8 mouse cellular contexts compared by ENCODE assay signal in the genomic region with DNA sequence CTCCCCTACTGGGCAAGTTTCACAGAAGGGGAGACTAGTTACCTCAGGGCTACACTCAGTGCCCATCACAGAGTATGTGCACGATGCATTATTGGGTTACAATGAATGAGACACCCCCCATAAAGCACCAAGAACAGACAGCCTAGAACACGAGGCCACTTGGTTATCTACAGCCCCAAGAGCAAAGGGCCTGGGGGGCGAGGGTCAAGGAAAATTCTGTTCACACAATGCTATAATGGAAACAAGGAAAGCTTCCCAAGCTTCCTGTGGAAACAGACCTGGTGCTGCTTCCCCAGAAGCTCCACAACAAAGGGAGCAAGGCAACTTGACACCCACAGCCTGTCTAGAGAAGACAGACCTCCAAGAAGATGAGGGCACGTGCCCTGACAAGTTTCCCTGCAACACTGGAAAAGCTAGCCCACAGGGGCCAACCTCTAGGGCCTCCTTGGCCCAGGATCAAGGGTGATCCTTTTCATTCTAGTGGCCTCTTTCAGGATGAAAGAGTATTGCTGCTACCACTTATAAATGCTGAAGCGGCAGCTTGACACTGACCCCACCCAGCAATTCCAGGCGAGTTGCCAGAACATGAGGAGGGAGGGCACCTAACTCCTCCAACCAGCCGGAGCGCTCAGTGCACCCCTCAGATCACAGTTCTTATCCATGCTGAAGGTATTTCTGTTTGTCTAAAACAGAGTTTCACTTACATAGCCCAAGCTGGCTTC. TPM values are rescaled to one million over a fixed set of nuclear protein-coding genes. Genes with fewer than 3 reads are reported as not detected.
DNase-seq lines count a peak whose midpoint lies in the region; ATAC-seq and TF ChIP-seq lines count a peak whose summit lies in the region.

No protein-coding gene starts in this region.

- H3K9ac ChIP-seq in intestine, embryonic 14.5 days (ENCODE audit: low read length): no peak overlapping the region

- WGBS in bone marrow, adult 2 months: 69% methylated on average over 8 of the region's 8 CpGs
- 44% methylated on average over 8 of the region's 8 CpGs for WGBS in intestine, embryonic 14.5 days

- H3K36me3 ChIP-seq in intestine, embryonic 14.5 days (ENCODE audit: control insufficient read depth, insufficient read depth, low read length): 0 out of 2 replicates have a peak, but pooled peaks cover 4% of the 10 kb centered on the region

- no peaks in the 10 kb centered on the region for H3K27me3 ChIP-seq in intestine, embryonic 14.5 days (replicated peaks; ENCODE audit: control insufficient read depth, insufficient read depth, low read length)

- H3K4me1 ChIP-seq in bone marrow, adult 2 months (ENCODE audit: control insufficient read depth, insufficient read depth, low read length): 0 out of 2 replicates have a peak, but pooled peaks cover 2% of the 10 kb centered on the region
- H3K4me1 ChIP-seq in intestine, embryonic 14.5 days (replicated peaks; ENCODE audit: control insufficient read depth, insufficient read depth, low read length): peaks cover 11% of the 10 kb centered on the region

- peak; percentile 80; the same call in 1 of the 2 replicates for ATAC-seq in intestine, embryonic 14.5 days (replicated peaks; ENCODE audit: low FRiP score, low TSS enrichment, low read depth)

- TF ChIP-seq CTCF in layer of hippocampus, adult 2 months (conservative IDR thresholded peaks at IDR 0.05): no peak
- TF ChIP-seq CTCF in bone marrow, adult 2 months (IDR thresholded peaks at IDR 0.05; ENCODE audit: control insufficient read depth, insufficient read depth, low read length): no peak

- no peak for TF ChIP-seq POLR2A in bone marrow, adult 2 months (IDR thresholded peaks at IDR 0.05; ENCODE audit: borderline replicate concordance, control insufficient read depth, low read depth, low read length)

- peak; percentile 41 to 44 for DNase-seq in layer of hippocampus, adult 2 months (ENCODE audit: low spot score in 2 of 2)
- no peak for DNase-seq in layer of hippocampus, adult 9-10 months (ENCODE audit: low spot score)
- peak; percentile 25 for DNase-seq in frontal cortex, postnatal 36 days (ENCODE audit: low spot score in 2 of 2)
- DNase-seq in intestine, embryonic 14.5 days (ENCODE audit: low spot score): peak; percentile 74
- peak; percentile 82 for DNase-seq in liver
- peak; percentile 61 for DNase-seq in ovary, adult 18-20 months (ENCODE audit: low spot score)
- DNase-seq in adipocyte (ENCODE audit: low spot score): no peak

- H3K4me3 ChIP-seq in layer of hippocampus, adult 2 months: no peak overlapping the region
- peak overlapping the region; percentile 11 for H3K4me3 ChIP-seq in bone marrow, adult 2 months (replicated peaks; ENCODE audit: control insufficient read depth, low read depth, low read length)
- no peak overlapping the region for H3K4me3 ChIP-seq in intestine, embryonic 14.5 days (ENCODE audit: low read depth, low read length)

- H3K9me3 ChIP-seq in intestine, embryonic 14.5 days (ENCODE audit: control insufficient read depth, low read length): no peaks in the 10 kb centered on the region

- no peak overlapping the region for H3K27ac ChIP-seq in layer of hippocampus, adult 2 months
- H3K27ac ChIP-seq in bone marrow, adult 2 months (ENCODE audit: control insufficient read depth, insufficient read depth, low read depth, low read length, poor library complexity): peak overlapping the region; percentile 90
- H3K27ac ChIP-seq in intestine, embryonic 14.5 days (ENCODE audit: low read depth): peak overlapping the region; percentile 27; the same call in 1 of the 2 replicates

- no peak overlapping the region for H3K4me2 ChIP-seq in intestine, embryonic 14.5 days (ENCODE audit: low read length)

RNA-seq across cellular contexts. Expression of a gene that starts 27.9 kb away (rescaled TPM):
- total RNA-seq in layer of hippocampus, adult 2 months (2021): 10 to 100 TPM; 25.1 to 27.3 TPM
- polyA plus RNA-seq in bone marrow, adult 2 months (2011; ENCODE audit: insufficient read depth, insufficient read length, low replicate concordance, missing spikeins): 90.8 and 98.0 TPM in 2 replicates
- 11.6 and 11.7 TPM in 2 replicates for polyA plus RNA-seq in intestine, embryonic 14.5 days (2014; fragmentation: Nextera tagmentation; extraction: Ambion mirVana)

RNA-seq across cellular contexts. Expression of a gene that starts 28.3 kb away (rescaled TPM):
- under 1 TPM; 0.22 to 0.28 TPM for total RNA-seq in layer of hippocampus, adult 2 months (2021)
- polyA plus RNA-seq in bone marrow, adult 2 months (2011; ENCODE audit: insufficient read depth, insufficient read length, low replicate concordance, missing spikeins): 3.6 TPM in 1 of 2 replicates, not detected in the other
- polyA plus RNA-seq in intestine, embryonic 14.5 days (2014; fragmentation: Nextera tagmentation; extraction: Ambion mirVana): 0.11 TPM in 1 of 2 replicates, not detected in the other

RNA-seq across cellular contexts. Expression of a gene that starts 40.8 kb away (rescaled TPM):
- 10 to 100 TPM; 18.2 to 22.8 TPM for total RNA-seq in layer of hippocampus, adult 2 months (2021)
- polyA plus RNA-seq in bone marrow, adult 2 months (2011; ENCODE audit: insufficient read depth, insufficient read length, low replicate concordance, missing spikeins): 1.2 and 2.0 TPM in 2 replicates
- polyA plus RNA-seq in intestine, embryonic 14.5 days (2014; fragmentation: Nextera tagmentation; extraction: Ambion mirVana): 11.3 and 11.8 TPM in 2 replicates

RNA-seq across cellular contexts. Expression of a gene that starts 53.8 kb away (rescaled TPM):
- 10 to 100 TPM; 14.6 to 16.0 TPM for total RNA-seq in layer of hippocampus, adult 2 months (2021)
- 30.3 and 73.2 TPM in 2 replicates for polyA plus RNA-seq in bone marrow, adult 2 months (2011; ENCODE audit: insufficient read depth, insufficient read length, low replicate concordance, missing spikeins)
- 39.2 and 40.1 TPM in 2 replicates for polyA plus RNA-seq in intestine, embryonic 14.5 days (2014; fragmentation: Nextera tagmentation; extraction: Ambion mirVana)

RNA-seq across cellular contexts. Expression of a gene that starts 55.7 kb away (rescaled TPM):
- total RNA-seq in layer of hippocampus, adult 2 months (2021): 10 to 100 TPM; 37.2 to 38.9 TPM
- polyA plus RNA-seq in bone marrow, adult 2 months (2011; ENCODE audit: insufficient read depth, insufficient read length, low replicate concordance, missing spikeins): 9.8 and 12.6 TPM in 2 replicates
- 58.0 and 61.1 TPM in 2 replicates for polyA plus RNA-seq in intestine, embryonic 14.5 days (2014; fragmentation: Nextera tagmentation; extraction: Ambion mirVana)

Comparison
In these comparisons a context has a peak if more than half of its experiments do, and no peak if none do; other contexts are left out.
1. DNase-seq: peak in layer of hippocampus, adult 2 months (2 of 2), frontal cortex, postnatal 36 days (2 of 2), intestine, embryonic 14.5 days (single experiment), liver (single experiment) and ovary, adult 18-20 months (single experiment); none in layer of hippocampus, adult 9-10 months (single experiment) and adipocyte (single experiment).